Mouse (Mus musculus) embryonic facial prominence, embryonic 14.5 days (tissue): Measurements from ENCODE around the gene Atp1a4. TPM values are rescaled to one million over a fixed set of nuclear protein-coding genes. Genes with fewer than 3 reads are reported as not detected.

Experiments
- ATAC-seq: fragments of 200-750 bp; cut with Nextera tagmentation; 2 replicates; pipeline ENCODE4 v1.8.0; 2017; ENCODE audit warnings: low read depth, moderate number of reproducible peaks, moderate TSS enrichment
- DNase-seq: peaks from one replicate; pipeline ENCODE4 v3.0.0-alpha.2; 2015; ENCODE audit warnings: low spot score
- H3K27ac ChIP-seq: fragments of 300-500 bp; sonication (generic); replicated peaks from 2 replicates; pipeline ENCODE4 v1.5.1; 2014; ENCODE audit warnings: low read depth, mild to moderate bottlenecking, low read length, moderate library complexity
- H3K27me3 ChIP-seq: fragments of 300-500 bp; sonication (generic); replicated peaks from 2 replicates; pipeline ENCODE4 v1.6.1; 2014; ENCODE audit warnings: low read length; ENCODE audit not compliant: control insufficient read depth, insufficient read depth
- H3K36me3 ChIP-seq: fragments of 300-500 bp; sonication (generic); 2 replicates; pipeline ENCODE4 v1.6.1; 2014; ENCODE audit warnings: low read length, mixed read lengths; ENCODE audit not compliant: control insufficient read depth, insufficient read depth
- H3K4me1 ChIP-seq: fragments of 300-500 bp; sonication (generic); 2 replicates; pipeline ENCODE4 v1.6.1; 2014; ENCODE audit warnings: antibody characterized with exemption, low read length; ENCODE audit not compliant: control insufficient read depth, insufficient read depth
- H3K4me2 ChIP-seq: fragments of 300-500 bp; sonication (generic); 2 replicates; pipeline ENCODE4 v1.6.1; 2014; ENCODE audit warnings: low read depth, mild to moderate bottlenecking, low read length, moderate library complexity, mixed read lengths
- H3K4me3 ChIP-seq: fragments of 300-500 bp; sonication (generic); 2 replicates; pipeline ENCODE4 v1.5.1; 2014; ENCODE audit warnings: low read depth, mild to moderate bottlenecking, low read length
- H3K9ac ChIP-seq: fragments of 300-500 bp; sonication (generic); 2 replicates; pipeline ENCODE4 v1.6.1; 2014; ENCODE audit warnings: low read depth, mild to moderate bottlenecking, low read length, moderate library complexity, mixed read lengths
- H3K9me3 ChIP-seq: fragments of 300-500 bp; sonication (generic); 2 replicates; pipeline ENCODE4 v1.6.1; 2016; ENCODE audit warnings: low read length; ENCODE audit not compliant: control insufficient read depth
- WGBS: fragments of 180-500 bp; shearing (Covaris S2); extraction: QIAGEN DNeasy Blood & Tissue Kit; methylation state at CpG from one replicate; pipeline ENCODE4 v1.1.7; 2014; 5-methylcytosine and 5-hydroxymethylcytosine counted together
- polyA plus RNA-seq: library from polyadenylated mRNA; unstranded; fragments of >200 nt; fragmentation: Nextera tagmentation; extraction: Ambion mirVana; gene quantifications from 2 replicates; pipeline ENCODE4 v1.2.1, GENCODE M21; 2014

Gene Atp1a4
- polyA plus RNA-seq, 1 experiment from 2014 or later, result not detected

GRCm38 (mm10) chr1:172200871-172201447 is 57.3 kb downstream of the Atp1a4 start:
- H3K9me3 ChIP-seq, result no peaks in the 10 kb centered on the region
- H3K9ac ChIP-seq, result no peak overlapping the region
- 32% methylated on average over 7 of the region's 7 CpGs for WGBS
- ATAC-seq (0 out of 2 replicates have a peak, but pooled peaks have one; percentile 3), DNase-seq (peak; percentile 71)
- 0 out of 2 replicates have a peak overlapping the region, but pooled peaks have one; percentile 4 for H3K4me2 ChIP-seq
- H3K4me1 ChIP-seq, result peaks cover 50% of the 10 kb centered on the region
- H3K36me3 ChIP-seq, result peaks cover 51% of the 10 kb centered on the region
- H3K27ac ChIP-seq, result no peak overlapping the region; the same call in 1 of the 2 replicates
- no peaks in the 10 kb centered on the region for H3K27me3 ChIP-seq
- no peak overlapping the region for H3K4me3 ChIP-seq

- Histone ChIP-seq H3K4me3 (no peak overlapping the region), H3K9me3 (no peaks in the 10 kb centered on the region), H3K36me3 (peaks cover 59% of the 10 kb centered on the region), H3K4me2 (no peak overlapping the region), H3K4me1 (peaks cover 42% of the 10 kb centered on the region), H3K27me3 (no peaks in the 10 kb centered on the region), H3K9ac (no peak overlapping the region), H3K27ac (no peak overlapping the region)
- 58% methylated on average over 5 of the region's 5 CpGs for WGBS
- ATAC-seq (peak; percentile 51; the same call in 1 of the 2 replicates), DNase-seq (peak; percentile 67)
Observed at GRCm38 (mm10) chr1:172200161-172200560, 58.1 kb downstream of the Atp1a4 start.

- no peaks in the 10 kb centered on the region for H3K27me3 ChIP-seq
- H3K27ac ChIP-seq, result no peak overlapping the region
- no peak overlapping the region for H3K4me3 ChIP-seq
- H3K4me1 ChIP-seq, result peaks cover 33% of the 10 kb centered on the region
- peaks cover 70% of the 10 kb centered on the region for H3K36me3 ChIP-seq
- H3K9me3 ChIP-seq, result no peaks in the 10 kb centered on the region
- DNase-seq (no peak), ATAC-seq (no peak)
- 88% methylated on average over 4 of the region's 4 CpGs for WGBS
- no peak overlapping the region for H3K9ac ChIP-seq
- H3K4me2 ChIP-seq, result no peak overlapping the region
Observed at GRCm38 (mm10) chr1:172198996-172199395, 59.2 kb downstream of the Atp1a4 start.

GRCm38 (mm10) chr1:172198316-172198715 is 59.9 kb downstream of the Atp1a4 start:
- Histone ChIP-seq H3K4me3 (no peak overlapping the region), H3K4me2 (no peak overlapping the region), H3K27me3 (no peaks in the 10 kb centered on the region), H3K36me3 (peaks cover 77% of the 10 kb centered on the region), H3K4me1 (peaks cover 26% of the 10 kb centered on the region), H3K9me3 (no peaks in the 10 kb centered on the region), H3K27ac (no peak overlapping the region), H3K9ac (no peak overlapping the region)
- ATAC-seq (no peak), DNase-seq (no peak)
- WGBS, result 86% methylated on average over 8 of the region's 8 CpGs

- WGBS, result 73% methylated on average over 5 of the region's 5 CpGs
- Histone ChIP-seq H3K36me3 (peaks cover 78% of the 10 kb centered on the region), H3K9ac (no peak overlapping the region), H3K4me2 (no peak overlapping the region), H3K27ac (no peak overlapping the region), H3K4me3 (no peak overlapping the region), H3K27me3 (no peaks in the 10 kb centered on the region), H3K9me3 (no peaks in the 10 kb centered on the region), H3K4me1 (peaks cover 21% of the 10 kb centered on the region)
- ATAC-seq, result no peak
- no peak for DNase-seq
Observed at GRCm38 (mm10) chr1:172197851-172198250, 60.4 kb downstream of the Atp1a4 start.

GRCm38 (mm10) chr1:172197146-172197545 is 61.1 kb downstream of the Atp1a4 start:
- no peak for DNase-seq
- H3K9me3 ChIP-seq, result no peaks in the 10 kb centered on the region
- whole genome bisulfite sequencing, result 85% methylated on average over 3 of the region's 3 CpGs

GRCm38 (mm10) chr1:172194435-172194834 is 63.8 kb downstream of the Atp1a4 start:
- Histone ChIP-seq H3K9me3 (no peaks in the 10 kb centered on the region), H3K36me3 (peaks cover 95% of the 10 kb centered on the region), H3K9ac (no peak overlapping the region), H3K27me3 (no peaks in the 10 kb centered on the region), H3K4me3 (no peak overlapping the region), H3K4me1 (no peaks in the 10 kb centered on the region), H3K4me2 (no peak overlapping the region), H3K27ac (no peak overlapping the region)
- WGBS, result 88% methylated on average over 8 of the region's 8 CpGs
- DNase-seq, result no peak
- no peak for ATAC-seq

More at GRCm38 (mm10) chr1:172197146-172197545, 61.1 kb downstream of the Atp1a4 start:
- H3K27ac ChIP-seq, result no peak overlapping the region
- H3K27me3 ChIP-seq, result no peaks in the 10 kb centered on the region
- H3K36me3 ChIP-seq, result peaks cover 85% of the 10 kb centered on the region
- no peak overlapping the region for H3K4me2 ChIP-seq
- H3K9ac ChIP-seq, result no peak overlapping the region
- ATAC-seq, result no peak
- H3K4me3 ChIP-seq, result no peak overlapping the region
- peaks cover 14% of the 10 kb centered on the region for H3K4me1 ChIP-seq

- DNase-seq (no peak), ATAC-seq (no peak)
- H3K27me3 ChIP-seq, result no peaks in the 10 kb centered on the region
- 94% methylated on average over 3 of the region's 3 CpGs for WGBS
- H3K9me3 ChIP-seq, result no peaks in the 10 kb centered on the region
- no peak overlapping the region for H3K27ac ChIP-seq
- H3K4me2 ChIP-seq, result no peak overlapping the region
- H3K36me3 ChIP-seq, result peaks cover 96% of the 10 kb centered on the region
- no peak overlapping the region for H3K9ac ChIP-seq
- no peak overlapping the region for H3K4me3 ChIP-seq
- H3K4me1 ChIP-seq, result no peaks in the 10 kb centered on the region
Observed at GRCm38 (mm10) chr1:172192217-172192616, 66.0 kb downstream of the Atp1a4 start.

GRCm38 (mm10) chr1:172191578-172191977 is 66.6 kb downstream of the Atp1a4 start:
- H3K4me3 ChIP-seq, result no peak overlapping the region
- H3K36me3 ChIP-seq, result peaks cover 96% of the 10 kb centered on the region
- no peak overlapping the region for H3K27ac ChIP-seq
- ATAC-seq, result no peak
- 82% methylated on average over 2 of the region's 2 CpGs for WGBS
- H3K4me2 ChIP-seq, result no peak overlapping the region
- H3K9ac ChIP-seq, result no peak overlapping the region
- H3K9me3 ChIP-seq, result no peaks in the 10 kb centered on the region
- DNase-seq, result no peak
- H3K4me1 ChIP-seq, result no peaks in the 10 kb centered on the region
- no peaks in the 10 kb centered on the region for H3K27me3 ChIP-seq
